Mouse (Mus musculus) embryonic facial prominence, embryonic 12.5 days (tissue): ENCODE data around the gene Shank2. TPM values are rescaled to one million over a fixed set of nuclear protein-coding genes. Genes with fewer than 3 reads are reported as not detected.

Source experiments
- ATAC-seq: fragments of 200-750 bp; cut with Nextera tagmentation; 2 replicates; pipeline ENCODE4 v1.8.0; 2017; ENCODE audit not compliant: insufficient number of reproducible peaks, insufficient read depth, low FRiP score, low TSS enrichment
- H3K27ac ChIP-seq: fragments of 300-500 bp; sonication (generic); 2 replicates; pipeline ENCODE4 v1.5.1; 2016; ENCODE audit warnings: mild to moderate bottlenecking
- H3K27me3 ChIP-seq: fragments of 300-500 bp; sonication (generic); 2 replicates; pipeline ENCODE4 v1.6.1; 2016; ENCODE audit warnings: mild to moderate bottlenecking, moderate library complexity
- H3K36me3 ChIP-seq: fragments of 300-500 bp; sonication (generic); 2 replicates; pipeline ENCODE4 v1.6.1; 2016; ENCODE audit warnings: mild to moderate bottlenecking
- H3K4me1 ChIP-seq: fragments of 300-500 bp; sonication (generic); 2 replicates; pipeline ENCODE4 v1.6.1; 2016
- H3K4me2 ChIP-seq: fragments of 300-500 bp; sonication (generic); replicated peaks from 2 replicates; pipeline ENCODE4 v1.6.1; 2016; ENCODE audit warnings: mild to moderate bottlenecking, moderate library complexity
- H3K4me3 ChIP-seq: fragments of 300-500 bp; sonication (generic); 2 replicates; pipeline ENCODE4 v1.5.1; 2016; ENCODE audit warnings: mild to moderate bottlenecking
- H3K9ac ChIP-seq: fragments of 300-500 bp; sonication (generic); 2 replicates; pipeline ENCODE4 v1.6.1; 2016; ENCODE audit warnings: mild to moderate bottlenecking, moderate library complexity
- H3K9me3 ChIP-seq: fragments of 300-500 bp; sonication (generic); 2 replicates; pipeline ENCODE4 v1.6.1; 2016; ENCODE audit warnings: mild to moderate bottlenecking, moderate library complexity
- WGBS: fragments of 180-500 bp; shearing (Covaris S2); methylation state at CpG from one replicate; pipeline ENCODE4 v1.1.7; 2016; 5-methylcytosine and 5-hydroxymethylcytosine counted together
- polyA plus RNA-seq: library from polyadenylated mRNA; unstranded; fragments of >200 nt; fragmentation: Nextera tagmentation; extraction: Ambion mirVana; gene quantifications from 2 replicates; pipeline ENCODE4 v1.2.1, GENCODE M21; 2016

Shank2 gene
- polyA plus RNA-seq, 1 experiment from 2014 or later, result 1.00 TPM

DNA sequence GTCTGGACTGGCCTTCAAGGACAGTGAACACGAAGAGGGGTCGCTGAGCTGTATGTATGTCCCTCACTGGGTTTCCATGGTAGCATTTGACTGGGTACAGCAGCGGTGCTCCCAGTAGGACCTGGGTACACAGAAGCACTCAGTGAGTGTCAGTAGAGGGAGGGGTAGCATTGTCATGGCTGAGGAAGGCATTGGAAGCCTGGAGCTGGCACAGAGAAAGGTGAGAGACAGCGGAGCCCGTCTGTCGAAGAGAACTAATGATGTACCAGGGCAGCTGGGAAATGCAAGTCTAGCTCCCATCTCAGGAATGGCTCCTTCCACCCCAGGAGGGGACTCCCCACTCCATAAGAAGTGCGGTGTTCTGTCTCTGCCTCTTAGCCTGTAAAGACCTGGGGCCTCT, 256.1 kb downstream of the Shank2 start:
- 0 out of 2 replicates have a peak, but pooled peaks cover 5% of the 10 kb centered on the region for H3K4me1 ChIP-seq
- 76% methylated on average over 7 of the region's 7 CpGs for WGBS
- no peaks in the 10 kb centered on the region for H3K9me3 ChIP-seq
- no peak overlapping the region for H3K9ac ChIP-seq
- no peak overlapping the region for H3K4me2 ChIP-seq
- no peak overlapping the region for H3K4me3 ChIP-seq
- no peaks in the 10 kb centered on the region for H3K27me3 ChIP-seq
- no peak overlapping the region for H3K27ac ChIP-seq
- H3K36me3 ChIP-seq, result no peaks in the 10 kb centered on the region
- no peak for ATAC-seq

DNA sequence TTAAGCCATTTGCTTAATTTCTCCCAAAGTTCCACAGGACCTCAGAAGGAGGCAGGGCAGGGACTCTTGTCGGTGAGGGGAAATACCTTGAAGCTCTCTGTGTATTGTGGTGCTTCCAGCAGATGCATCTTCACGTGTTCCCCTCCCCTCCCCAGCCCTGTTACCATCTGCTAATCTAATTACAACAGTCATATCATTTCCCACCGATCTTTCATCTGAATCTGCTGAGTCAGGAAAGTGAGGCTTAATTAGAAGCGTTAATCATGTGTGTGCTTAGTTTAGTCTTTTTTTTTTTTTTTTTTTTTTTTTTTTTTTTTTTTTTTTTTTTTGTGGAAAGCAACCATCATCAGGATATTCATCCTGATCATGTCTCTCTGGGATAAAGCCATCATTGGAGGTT, 256.6 kb downstream of the Shank2 start:
- Histone ChIP-seq H3K27me3 (no peaks in the 10 kb centered on the region), H3K36me3 (no peaks in the 10 kb centered on the region), H3K9ac (no peak overlapping the region), H3K4me1 (0 out of 2 replicates have a peak, but pooled peaks cover 5% of the 10 kb centered on the region), H3K4me3 (no peak overlapping the region), H3K27ac (no peak overlapping the region), H3K4me2 (no peak overlapping the region), H3K9me3 (no peaks in the 10 kb centered on the region)
- ATAC-seq, result no peak
- WGBS, result 65% methylated on average over 4 of the region's 4 CpGs

DNA sequence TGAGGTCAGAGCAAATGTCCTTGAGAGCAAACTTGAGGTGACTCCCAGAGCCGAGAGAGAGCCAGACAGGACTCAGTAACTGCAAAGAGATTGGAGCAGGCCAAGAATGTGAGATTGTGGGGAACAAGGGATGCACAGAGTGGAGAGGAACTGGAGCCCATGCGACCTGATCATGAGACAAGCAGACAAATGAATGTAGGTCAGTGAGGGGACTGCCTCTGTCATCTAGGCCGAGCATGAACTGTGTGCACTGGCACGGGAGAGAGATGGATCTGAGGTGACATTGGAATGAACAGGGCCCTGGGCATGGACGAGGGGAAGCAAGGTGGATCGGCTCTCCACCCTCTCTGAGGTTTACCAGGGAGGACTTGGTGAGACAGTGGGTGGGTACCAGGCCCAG, 260.9 kb downstream of the Shank2 start:
- 74% methylated on average over 6 of the region's 6 CpGs for WGBS
- no peak overlapping the region for H3K4me2 ChIP-seq
- H3K4me3 ChIP-seq, result no peak overlapping the region
- no peaks in the 10 kb centered on the region for H3K27me3 ChIP-seq
- no peaks in the 10 kb centered on the region for H3K4me1 ChIP-seq
- no peaks in the 10 kb centered on the region for H3K9me3 ChIP-seq
- no peak overlapping the region for H3K27ac ChIP-seq
- no peaks in the 10 kb centered on the region for H3K36me3 ChIP-seq
- H3K9ac ChIP-seq, result no peak overlapping the region
- no peak for ATAC-seq

DNA sequence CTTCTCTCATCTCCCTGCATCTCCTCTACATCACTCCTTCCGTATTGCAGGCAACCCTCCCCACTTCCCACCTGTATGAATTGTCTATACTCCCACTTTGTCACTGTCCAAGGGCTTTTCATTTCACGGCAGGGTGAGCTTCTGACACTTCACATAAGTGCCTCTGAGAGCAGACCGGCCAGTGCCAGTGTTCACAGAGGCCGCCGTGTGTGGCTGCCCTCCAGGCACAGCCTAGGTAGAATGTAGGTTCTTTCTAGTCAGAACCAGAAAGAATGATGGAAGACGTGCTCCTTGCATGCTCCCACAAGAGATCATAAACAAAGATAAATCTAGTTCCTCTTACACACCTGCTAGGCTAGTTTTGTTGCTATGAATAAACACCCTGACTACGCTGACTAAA, 265.0 kb downstream of the Shank2 start:
- Histone ChIP-seq H3K4me2 (no peak overlapping the region), H3K4me1 (no peaks in the 10 kb centered on the region), H3K4me3 (no peak overlapping the region), H3K27ac (no peak overlapping the region), H3K27me3 (no peaks in the 10 kb centered on the region), H3K9ac (no peak overlapping the region), H3K36me3 (no peaks in the 10 kb centered on the region), H3K9me3 (no peaks in the 10 kb centered on the region)
- no peak for ATAC-seq
- 74% methylated on average over 7 of the region's 7 CpGs for WGBS

DNA sequence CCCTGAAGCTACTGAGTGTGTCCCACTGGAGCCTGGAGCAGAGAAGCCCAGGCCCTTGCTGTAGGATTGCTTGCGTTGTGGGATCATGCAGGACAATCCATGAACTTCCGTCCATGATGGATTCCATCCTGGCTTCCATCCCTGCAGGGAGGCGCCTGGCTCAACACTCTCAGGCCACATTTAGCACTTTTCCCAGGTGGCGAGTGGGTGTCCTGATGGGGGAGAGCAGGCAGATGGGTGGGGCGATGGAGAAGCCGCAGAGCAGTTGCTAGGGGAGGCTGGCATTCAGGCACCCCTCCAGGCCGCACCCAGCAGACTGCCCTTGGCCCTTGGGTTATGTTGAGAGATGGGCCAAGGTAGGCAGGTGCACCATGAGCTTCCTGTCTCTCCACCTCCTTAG, 266.6 kb downstream of the Shank2 start:
- WGBS, result 89% methylated on average over 7 of the region's 7 CpGs

DNA sequence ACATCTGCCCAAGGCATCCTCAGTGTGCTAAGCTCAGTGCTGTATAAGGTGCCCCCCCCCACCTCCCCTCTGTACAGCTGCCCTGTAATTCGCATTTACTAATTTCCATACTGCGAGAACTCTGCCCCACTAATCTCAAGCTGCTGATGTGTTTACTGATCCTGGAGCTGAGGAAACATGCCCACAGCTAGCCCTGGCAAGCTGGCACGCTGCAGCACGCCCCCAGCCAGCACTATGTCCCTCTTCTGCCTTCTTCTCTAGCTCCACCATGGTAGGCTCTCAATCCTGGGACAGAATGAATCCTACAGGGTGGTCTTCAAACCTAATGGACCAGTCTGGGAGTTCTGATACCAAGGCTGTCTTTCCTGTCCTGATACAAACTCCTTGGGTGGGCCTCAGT, 267.1 kb downstream of the Shank2 start:
- Histone ChIP-seq H3K9me3 (no peaks in the 10 kb centered on the region), H3K4me1 (no peaks in the 10 kb centered on the region), H3K4me3 (no peak overlapping the region), H3K27me3 (no peaks in the 10 kb centered on the region), H3K27ac (no peak overlapping the region), H3K9ac (no peak overlapping the region), H3K4me2 (no peak overlapping the region), H3K36me3 (no peaks in the 10 kb centered on the region)
- WGBS, result 84% methylated on average over 4 of the region's 4 CpGs
- ATAC-seq, result no peak

More for the DNA sequence above, 266.6 kb downstream of the Shank2 start:
- ATAC-seq, result no peak
- Histone ChIP-seq H3K4me3 (no peak overlapping the region), H3K4me1 (no peaks in the 10 kb centered on the region), H3K27me3 (no peaks in the 10 kb centered on the region), H3K9ac (no peak overlapping the region), H3K36me3 (no peaks in the 10 kb centered on the region), H3K27ac (no peak overlapping the region), H3K4me2 (no peak overlapping the region), H3K9me3 (no peaks in the 10 kb centered on the region)

DNA sequence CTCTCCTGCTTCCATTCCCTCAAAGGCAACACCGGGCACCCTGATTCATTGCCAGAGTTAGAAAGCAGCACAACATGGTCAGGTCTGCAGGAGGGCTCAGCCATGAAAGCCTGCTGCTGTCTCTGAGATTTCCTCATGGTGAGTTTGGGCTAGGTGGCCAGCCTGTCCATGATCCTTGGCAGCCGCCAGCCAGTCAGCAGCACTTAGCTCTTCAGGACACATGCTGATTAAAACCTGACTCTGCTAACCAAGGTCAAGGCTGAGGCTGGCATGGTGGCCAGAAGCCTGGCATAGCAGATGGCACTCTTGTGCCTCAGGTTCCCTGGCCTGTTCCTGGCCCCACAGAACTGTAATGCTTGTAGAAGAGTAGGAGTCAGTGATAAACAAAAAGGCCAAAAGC, 269.3 kb downstream of the Shank2 start:
- ATAC-seq, result no peak
- WGBS, result 81% methylated on average over 2 of the region's 2 CpGs

DNA sequence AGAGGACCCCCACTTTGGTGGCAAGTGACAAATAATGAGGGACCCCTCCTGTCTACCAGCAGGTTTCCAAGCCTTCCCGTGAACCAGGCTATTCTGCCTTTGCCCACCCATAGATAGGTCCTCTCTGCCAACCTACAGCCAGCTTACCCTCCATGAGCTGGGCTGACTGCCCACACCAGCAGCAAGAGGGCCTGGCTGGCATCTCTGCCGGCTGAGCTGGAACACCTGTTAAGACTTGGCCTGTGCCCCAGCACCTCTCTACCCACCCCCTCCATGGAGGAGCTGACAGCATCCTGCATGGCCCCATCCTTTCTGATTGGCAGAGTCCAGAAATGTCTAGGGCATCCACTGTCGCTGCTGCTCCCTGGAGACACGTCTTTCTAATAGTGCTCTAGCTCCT, 277.0 kb downstream of the Shank2 start:
- Histone ChIP-seq H3K4me2 (no peak overlapping the region), H3K4me1 (peaks cover 4% of the 10 kb centered on the region; the same call in 1 of the 2 replicates), H3K36me3 (no peaks in the 10 kb centered on the region), H3K9me3 (no peaks in the 10 kb centered on the region), H3K27me3 (0 out of 2 replicates have a peak, but pooled peaks cover 3% of the 10 kb centered on the region), H3K9ac (no peak overlapping the region), H3K4me3 (no peak overlapping the region), H3K27ac (no peak overlapping the region)
- WGBS, result 81% methylated on average over 4 of the region's 4 CpGs
- no peak for ATAC-seq

More for the DNA sequence above, 269.3 kb downstream of the Shank2 start:
- Histone ChIP-seq H3K27me3 (no peaks in the 10 kb centered on the region), H3K4me1 (no peaks in the 10 kb centered on the region), H3K36me3 (no peaks in the 10 kb centered on the region), H3K9ac (no peak overlapping the region), H3K4me3 (no peak overlapping the region), H3K9me3 (no peaks in the 10 kb centered on the region), H3K27ac (no peak overlapping the region), H3K4me2 (no peak overlapping the region)

DNA sequence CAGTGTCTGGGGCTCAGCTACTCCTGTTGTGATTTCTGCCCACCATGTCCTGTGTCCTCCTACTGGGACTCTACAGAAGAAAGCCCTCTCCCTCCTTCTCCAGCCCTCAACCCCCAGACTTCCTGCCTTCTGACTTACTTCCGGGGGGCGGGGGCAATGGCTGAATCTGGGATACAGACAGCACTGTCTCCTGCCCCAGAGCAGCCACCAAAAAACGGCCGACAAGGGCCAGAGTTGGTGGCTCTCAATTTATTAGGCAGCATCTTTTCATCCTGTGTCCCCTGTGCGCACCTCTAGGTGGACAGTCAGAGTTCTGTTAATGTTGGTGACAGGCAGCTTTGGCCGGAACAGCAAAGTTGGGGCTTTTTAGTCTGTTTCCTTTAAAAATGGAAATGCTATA, 282.0 kb downstream of the Shank2 start:
- H3K27me3 ChIP-seq, result 0 out of 2 replicates have a peak, but pooled peaks cover under 1% of the 10 kb centered on the region
- peak overlapping the region; percentile 87 for H3K27ac ChIP-seq
- 11% methylated on average over 6 of the region's 6 CpGs for WGBS

DNA sequence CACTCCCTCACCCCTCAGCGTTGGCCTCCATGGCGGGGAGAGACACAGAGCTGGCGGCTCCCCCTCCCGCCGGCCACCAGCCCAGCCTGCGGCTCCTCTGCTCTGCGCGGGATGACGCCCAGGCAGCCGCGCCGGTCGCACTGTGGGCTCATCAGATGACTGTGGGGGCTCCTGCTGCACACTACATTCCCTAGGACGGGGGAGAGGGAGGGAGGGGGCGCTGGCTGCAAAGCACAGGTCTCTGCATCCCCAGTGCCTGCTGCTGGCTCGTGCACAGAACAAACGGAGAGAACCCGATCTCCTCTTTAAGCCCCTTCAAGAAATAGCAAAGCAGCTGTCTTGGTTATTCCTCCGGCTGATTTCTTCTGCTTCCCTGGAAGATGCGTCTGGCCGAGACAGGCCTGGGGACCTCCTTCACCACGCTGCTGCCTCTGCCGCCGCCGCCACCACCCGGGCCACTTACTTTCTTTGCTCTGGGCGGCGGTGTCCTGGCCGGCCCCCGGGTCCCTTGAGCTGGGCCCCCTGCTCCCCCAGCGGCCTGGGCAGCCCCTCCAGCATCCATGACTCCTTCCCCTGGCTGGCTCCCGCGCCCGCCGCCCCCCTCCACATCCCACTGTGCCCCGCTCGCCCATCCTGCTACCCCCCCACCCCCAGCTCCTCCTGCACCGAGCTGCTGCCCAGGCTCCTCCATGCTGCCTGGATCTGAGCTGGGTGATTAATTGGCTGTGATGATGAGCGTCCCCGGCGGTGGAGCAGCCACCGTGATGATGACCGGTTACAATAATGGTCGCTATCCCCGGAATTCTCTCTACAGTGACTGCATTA, 282.7 kb downstream of the Shank2 start:
- peak; percentile 81 for ATAC-seq
- Histone ChIP-seq H3K4me3 (peak overlapping the region; percentile 51), H3K9me3 (no peaks in the 10 kb centered on the region), H3K27me3 (no peaks in the 10 kb centered on the region), H3K9ac (peak overlapping the region; percentile 60), H3K36me3 (no peaks in the 10 kb centered on the region), H3K4me1 (peaks cover 23% of the 10 kb centered on the region), H3K4me2 (peak overlapping the region; percentile 96), H3K27ac (peak overlapping the region; percentile 87)
- under 1% methylated on average over 43 of the region's 45 CpGs for WGBS

More for the DNA sequence above, 282.0 kb downstream of the Shank2 start:
- Histone ChIP-seq H3K4me1 (peaks cover 23% of the 10 kb centered on the region), H3K36me3 (no peaks in the 10 kb centered on the region), H3K9ac (peak overlapping the region; percentile 60; the same call in 1 of the 2 replicates), H3K9me3 (no peaks in the 10 kb centered on the region), H3K4me2 (peak overlapping the region; percentile 96), H3K4me3 (peak overlapping the region; percentile 51)
- no peak for ATAC-seq

DNA sequence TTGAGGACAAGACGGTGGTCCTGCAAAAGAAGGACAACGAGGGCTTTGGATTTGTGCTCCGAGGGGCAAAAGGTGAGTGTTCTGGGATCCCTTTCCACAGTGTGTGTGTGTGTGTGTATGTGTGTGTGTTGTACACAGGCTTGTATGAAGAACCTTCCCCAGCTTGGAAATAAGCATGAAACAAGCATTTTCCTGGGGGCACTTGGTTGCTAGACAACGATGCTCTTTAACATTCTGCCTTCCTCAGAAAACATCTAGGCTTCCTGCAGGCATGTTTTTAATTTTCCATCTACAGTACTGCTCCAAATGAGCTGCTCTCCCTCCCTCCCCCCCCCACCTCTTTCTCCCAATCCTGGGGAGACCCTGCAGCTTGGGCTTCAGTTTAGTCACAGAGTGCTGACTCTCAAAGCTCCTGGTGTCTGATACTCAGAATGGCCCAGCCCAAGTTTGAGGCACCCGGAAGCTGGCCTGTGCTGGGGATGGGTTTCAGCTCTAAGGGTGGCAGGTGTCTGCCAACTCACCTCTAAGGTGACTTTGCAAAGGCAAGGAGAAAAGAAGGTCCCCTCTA, 283.4 kb downstream of the Shank2 start:
- Histone ChIP-seq H3K4me2 (peak overlapping the region; percentile 96), H3K27ac (peak overlapping the region; percentile 87), H3K9ac (peak overlapping the region; percentile 60; the same call in 1 of the 2 replicates), H3K4me1 (peaks cover 30% of the 10 kb centered on the region), H3K4me3 (peak overlapping the region; percentile 51), H3K9me3 (no peaks in the 10 kb centered on the region), H3K36me3 (no peaks in the 10 kb centered on the region), H3K27me3 (no peaks in the 10 kb centered on the region)
- 0 out of 2 replicates have a peak, but pooled peaks have one; percentile 22 for ATAC-seq
- WGBS, result 17% methylated on average over 5 of the region's 5 CpGs

DNA sequence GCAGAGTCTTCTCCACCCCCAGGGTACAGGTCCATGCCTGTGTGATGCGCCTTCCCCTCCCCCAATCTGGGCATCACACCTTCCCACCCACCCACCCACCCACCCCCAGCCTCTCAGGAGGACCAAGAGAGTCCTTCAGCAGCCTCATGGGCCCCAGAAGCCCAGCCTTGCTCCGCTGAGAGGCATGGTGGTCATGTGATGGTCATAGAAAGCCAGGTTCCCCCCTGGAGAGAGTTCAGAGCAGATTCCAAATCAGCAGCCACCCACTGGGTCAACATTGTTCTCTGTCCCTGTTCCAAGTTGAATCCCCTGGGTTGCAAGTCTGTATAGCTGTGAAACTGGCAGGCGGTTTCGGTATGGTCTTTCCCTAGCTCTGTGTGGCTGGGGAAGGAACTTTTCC, 284.2 kb downstream of the Shank2 start:
- Histone ChIP-seq H3K4me2 (peak overlapping the region; percentile 96), H3K27me3 (no peaks in the 10 kb centered on the region), H3K9me3 (no peaks in the 10 kb centered on the region), H3K27ac (no peak overlapping the region), H3K36me3 (no peaks in the 10 kb centered on the region), H3K4me3 (no peak overlapping the region), H3K4me1 (peaks cover 31% of the 10 kb centered on the region), H3K9ac (no peak overlapping the region)
- 83% methylated on average over 4 of the region's 4 CpGs for WGBS
- ATAC-seq, result no peak
